Mouse (Mus musculus) thymus, postnatal 25 days (tissue): ENCODE measurements around the gene Abat.

ENCODE experiments used
- DNase-seq: peaks from one replicate; pipeline ENCODE4 v3.0.0; 2022

The Abat gene

DNA sequence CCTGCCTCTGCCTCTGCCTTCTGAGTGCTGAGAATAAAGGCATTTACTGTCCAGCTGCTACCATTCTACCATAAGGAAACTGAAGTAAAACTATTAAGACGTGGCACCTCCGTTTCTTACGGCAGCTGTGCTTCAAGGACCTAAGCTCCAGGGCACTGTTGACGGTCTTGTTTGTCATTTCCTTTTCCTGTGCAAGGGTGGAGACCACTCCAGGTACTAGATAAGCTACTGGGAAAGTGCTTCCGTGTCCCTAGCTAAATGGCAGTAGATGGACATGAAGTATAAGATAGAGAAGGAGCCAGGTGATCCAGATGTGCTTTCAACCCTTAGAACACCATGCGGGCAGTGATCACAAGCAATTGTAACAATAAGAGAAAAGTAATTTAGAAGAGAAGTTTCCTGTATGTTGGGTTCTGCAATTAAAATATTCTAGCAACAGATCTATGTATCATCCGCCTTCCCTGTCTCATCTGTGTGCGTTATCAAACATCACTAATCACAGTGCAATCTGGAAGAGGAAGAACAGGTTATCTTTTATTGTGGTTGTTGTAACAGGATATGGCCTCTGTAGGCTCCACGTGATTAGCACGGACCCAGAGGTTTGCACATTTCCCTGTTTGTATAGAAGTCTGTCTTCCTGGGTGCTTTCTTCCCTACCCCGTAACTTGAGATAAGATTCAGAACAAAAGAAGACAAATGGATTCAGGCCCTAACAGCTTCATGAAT, 126.4 kb downstream of the Abat start:
- no peak for DNase-seq

DNA sequence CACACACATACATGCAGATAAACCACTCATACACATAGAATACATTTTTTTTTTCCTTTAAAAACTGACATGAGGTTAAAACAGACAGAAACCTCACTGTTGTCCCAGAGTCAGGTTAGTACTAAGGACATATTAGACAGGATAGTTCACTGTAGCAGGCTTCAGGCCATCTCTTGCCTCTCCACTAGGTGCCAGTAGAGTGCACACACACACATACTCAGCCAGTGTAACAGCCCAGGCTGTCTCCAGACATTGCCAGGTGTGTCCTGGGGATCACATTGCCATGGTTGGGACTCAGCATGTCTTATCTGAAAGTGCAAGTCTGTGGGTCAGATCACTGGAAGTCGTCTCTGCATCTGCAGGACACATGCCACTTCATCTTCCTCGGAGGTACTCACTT, 130.6 kb downstream of the Abat start:
- peak; percentile 56 for DNase-seq

DNA sequence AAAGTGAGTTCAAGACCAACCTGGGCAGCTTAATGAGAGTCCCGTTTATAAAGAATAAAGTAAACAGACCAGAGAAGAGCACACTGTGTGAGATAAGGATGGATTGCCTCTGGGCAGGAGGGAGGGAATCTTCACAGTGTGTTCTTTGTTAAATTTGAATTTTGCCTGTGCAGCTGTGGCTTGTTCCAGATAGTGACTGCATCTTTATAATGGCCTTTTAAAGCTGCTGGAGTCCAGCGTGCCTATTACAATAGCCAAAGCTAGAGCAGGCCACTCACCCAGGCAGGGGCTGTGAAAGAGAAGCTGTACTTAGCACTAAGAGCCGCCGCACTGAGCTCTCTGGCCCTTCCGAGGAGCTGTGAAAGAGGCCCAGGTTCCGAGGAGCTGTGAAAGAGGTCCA, 132.3 kb downstream of the Abat start:
- no peak for DNase-seq

DNA sequence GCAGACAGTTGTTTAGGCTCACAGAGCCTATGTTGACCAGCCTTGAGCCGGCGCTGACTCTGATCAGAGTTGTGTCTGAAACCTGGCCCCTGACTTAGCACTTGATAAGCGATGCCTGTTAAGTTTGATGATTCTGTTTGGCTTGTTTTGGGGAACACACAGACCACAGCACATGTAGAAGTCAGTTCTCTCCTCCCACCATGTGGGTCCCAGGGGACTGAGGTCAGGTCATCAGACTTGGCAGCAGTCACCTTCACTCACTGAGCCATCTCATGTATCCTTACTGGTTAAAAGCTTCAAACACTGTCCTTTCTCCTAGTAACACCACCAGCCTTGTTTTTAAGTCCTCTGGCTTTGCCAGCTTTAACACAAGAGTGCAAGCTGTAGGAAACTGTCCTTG, 136.8 kb downstream of the Abat start:
- DNase-seq: no peak

DNA sequence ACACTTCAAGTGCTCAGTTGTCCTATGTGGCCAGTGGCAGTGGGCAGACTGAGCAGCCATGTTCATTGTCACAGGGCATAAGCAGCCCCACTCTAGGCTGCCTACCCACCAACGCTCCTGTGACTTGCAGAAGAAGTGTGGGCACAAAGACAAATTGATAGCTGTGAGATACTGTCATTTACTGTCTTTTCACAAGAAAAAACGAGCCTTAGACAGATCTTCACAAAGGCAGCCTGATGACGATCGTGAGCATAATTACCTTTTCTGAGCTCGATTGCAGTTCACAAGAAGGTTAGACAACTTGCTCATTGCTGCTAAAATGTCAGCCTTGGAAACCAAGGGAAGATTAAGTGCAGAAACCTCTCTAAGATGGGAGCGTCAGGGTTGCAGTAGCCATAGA, 141.9 kb downstream of the Abat start:
- DNase-seq: no peak

DNA sequence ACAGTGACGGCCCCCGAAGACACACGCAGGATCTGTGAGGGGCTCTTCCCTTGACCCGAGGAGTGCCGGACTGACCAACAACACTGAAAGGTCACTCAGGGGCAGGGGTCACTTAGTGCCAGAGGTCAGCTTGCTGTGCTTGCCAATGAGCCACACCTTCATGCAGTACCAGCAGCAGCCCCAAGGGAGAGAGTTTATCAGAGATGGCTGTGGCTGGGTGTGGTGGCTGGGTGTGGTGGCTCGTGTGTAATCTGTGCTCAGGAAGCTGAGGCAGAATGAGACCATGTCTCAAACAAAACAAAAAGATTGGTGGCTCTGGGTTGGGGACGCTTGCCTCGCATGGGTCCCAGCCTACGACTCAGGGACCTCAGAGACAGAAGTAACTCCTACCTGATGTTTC, 142.4 kb downstream of the Abat start:
- DNase-seq: no peak

DNA sequence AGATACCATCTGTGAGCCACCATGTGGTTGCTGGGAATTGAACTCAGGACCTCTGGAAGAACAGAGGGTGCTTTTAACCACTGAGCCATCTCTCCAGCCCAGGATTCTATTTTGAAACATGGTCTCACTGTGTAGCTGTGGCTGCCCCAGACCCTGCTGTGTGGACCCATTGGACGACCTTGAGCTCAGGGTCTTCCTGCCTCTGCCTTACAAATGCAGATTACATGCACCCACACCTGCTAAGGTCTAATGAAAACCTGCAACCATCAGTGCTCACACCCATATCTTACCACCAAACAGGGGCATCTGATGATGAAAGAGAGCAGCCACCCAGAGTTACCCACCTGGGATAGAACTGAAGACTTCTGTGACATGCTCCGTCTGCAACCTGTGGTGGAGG, 143.0 kb downstream of the Abat start:
- DNase-seq: no peak

DNA sequence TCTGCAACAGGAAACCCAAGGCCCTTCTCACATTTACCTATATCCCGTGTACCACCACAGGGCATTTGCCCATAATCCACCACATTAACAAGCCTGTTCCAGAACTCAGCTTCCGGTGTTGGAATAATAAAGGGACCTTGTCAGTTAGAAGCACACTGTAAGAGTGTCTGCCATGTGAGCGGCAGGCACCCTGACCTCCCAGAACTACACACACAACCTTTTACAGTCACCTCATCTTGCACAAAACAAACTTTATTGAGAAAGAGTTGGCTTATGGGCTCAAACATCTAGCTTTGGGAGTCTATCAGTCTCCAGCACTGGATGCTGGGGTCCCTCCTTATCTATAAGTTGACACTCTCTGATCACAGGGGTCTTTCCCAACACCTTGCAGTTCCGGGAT, 145.1 kb downstream of the Abat start:
- DNase-seq: no peak

DNA sequence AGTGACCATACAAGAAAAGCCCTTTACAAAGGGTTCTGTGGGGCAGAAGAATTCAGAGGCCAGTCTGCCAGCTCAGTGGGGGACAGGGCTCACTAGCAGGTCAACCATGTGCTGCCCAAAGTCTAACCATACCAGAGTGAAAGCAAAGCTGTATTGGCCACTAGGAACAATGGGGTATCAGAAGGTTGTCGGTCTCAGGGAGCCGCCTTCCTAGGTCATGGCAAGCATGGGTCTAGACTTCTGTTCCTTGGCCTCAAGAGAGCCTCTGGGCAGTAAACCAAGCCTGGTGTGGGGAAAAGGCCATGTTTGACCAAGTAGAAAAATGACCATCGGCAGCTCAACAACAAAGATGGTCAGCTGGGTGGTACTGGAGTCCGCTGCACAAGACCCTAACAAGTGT, 145.5 kb downstream of the Abat start:
- DNase-seq: no peak

DNA sequence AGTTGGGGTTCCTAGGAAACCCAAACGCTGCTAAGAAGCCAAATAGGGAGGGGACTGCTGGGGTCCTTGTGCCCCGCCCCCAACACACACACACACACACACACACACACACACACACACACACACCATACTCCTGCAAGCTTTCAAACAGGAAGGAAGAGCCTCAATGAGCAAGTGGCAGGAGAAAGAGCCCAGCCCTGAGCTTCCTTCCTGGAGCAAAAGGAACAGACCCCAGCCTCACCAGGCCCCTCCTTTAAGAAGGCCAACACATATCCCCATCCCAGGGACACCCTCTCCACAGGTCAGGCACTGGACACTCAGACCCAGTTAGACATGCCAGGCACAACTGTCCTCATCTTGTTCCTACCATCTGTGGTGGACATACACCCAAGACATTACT, 149.8 kb downstream of the Abat start:
- no peak for DNase-seq

DNA sequence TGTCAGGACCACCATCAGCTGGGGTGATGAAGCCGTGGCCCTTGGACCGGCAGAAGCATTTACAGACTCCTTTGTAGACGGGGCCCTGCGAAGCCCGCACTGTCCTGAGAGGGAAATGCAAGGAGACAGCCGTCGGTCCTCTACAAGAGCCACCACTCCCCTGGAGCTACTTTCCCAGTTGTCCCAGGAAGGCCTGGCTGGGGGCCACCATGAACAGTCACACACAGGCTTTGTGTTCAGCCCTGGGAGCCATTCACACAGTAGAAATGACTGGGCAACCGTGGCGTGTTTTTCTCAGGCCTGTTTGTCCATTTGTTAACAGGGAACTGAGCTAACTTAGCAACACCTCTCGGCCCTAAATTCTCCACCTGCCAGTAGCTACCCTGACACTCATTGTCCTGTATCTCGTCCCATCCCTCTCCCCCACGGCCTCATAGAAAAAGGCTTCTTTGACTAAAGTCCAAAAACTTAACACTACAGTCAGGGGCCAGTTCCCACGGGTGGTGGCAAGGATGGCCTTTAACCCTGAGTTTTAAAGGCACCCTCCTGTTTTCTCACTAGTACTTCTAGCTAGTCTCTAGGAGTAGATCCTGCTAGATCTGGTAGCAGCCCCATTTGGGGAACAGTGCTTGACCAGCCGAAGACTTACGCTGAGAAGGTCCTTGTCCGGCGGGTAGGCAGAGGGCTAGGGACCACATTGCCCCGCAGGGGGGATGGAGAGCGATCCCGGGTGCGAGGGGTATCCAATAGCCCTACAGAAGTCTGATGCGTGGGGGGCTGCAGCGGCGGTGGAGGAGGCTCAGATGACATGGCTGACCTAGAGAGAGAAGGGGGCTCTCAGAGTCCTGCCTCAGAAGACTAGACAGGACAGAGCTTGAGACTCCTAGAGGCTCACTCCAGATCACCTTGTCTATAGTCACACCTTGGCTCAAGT, 150.6 kb downstream of the Abat start:
- DNase-seq: no peak

DNA sequence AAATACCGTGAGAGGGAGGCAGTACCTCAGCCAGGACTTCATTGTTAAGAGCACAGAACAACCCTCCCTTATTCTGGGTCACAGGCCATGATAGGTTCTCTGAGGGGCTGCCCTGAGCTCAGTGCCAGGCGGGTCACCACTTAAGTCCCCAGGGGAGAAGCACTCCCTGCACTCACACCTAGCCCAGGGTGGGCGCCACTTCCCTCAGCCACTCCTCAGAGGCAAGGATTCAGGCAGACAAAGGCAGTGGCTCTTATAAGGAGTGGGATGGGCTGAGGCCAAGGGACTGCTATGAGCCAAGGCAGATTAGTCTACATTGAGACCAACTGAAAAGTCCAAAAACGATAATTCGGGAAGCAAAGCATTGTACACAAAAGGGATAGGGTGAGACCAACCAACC, 152.1 kb downstream of the Abat start:
- DNase-seq: no peak

DNA sequence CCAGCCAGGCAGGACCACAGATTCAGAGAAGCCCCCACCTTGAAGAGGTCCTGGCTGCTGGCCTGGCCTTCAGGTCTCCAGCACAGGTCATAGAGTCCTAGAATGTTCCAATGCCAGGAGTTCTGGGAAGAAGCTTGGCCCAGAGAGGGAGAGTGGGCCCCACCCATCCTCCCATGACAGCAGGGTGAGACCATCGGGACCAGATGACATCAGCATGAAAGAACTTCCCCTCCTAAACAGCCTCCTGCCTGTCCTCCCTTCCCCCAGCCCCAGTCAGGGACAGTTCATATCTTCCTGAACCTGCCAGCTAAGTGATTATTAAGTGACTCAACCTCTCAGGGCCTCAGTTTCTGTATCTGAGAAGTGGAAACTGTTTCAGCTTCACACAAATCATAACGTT, 153.2 kb downstream of the Abat start:
- DNase-seq: no peak

DNA sequence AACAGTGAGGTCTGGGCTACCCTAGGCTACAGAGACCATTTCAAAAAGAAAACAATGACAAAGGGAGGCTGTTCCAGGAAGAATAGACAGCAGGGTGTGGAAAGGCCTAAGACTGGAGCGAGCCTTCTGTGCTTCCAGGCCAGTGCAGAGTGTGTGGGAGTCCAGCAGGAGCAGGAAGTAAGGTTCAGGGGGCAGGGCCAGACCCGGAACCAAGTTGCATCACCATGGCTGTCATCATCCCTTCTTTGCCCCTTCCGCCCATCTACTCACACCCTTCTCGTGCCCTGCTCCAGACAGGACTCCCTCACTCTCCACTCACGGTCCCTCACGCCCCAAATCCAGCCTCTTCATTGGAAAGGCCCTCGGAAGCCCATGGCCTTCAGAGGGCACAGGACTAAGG, 154.0 kb downstream of the Abat start:
- DNase-seq: no peak

DNA sequence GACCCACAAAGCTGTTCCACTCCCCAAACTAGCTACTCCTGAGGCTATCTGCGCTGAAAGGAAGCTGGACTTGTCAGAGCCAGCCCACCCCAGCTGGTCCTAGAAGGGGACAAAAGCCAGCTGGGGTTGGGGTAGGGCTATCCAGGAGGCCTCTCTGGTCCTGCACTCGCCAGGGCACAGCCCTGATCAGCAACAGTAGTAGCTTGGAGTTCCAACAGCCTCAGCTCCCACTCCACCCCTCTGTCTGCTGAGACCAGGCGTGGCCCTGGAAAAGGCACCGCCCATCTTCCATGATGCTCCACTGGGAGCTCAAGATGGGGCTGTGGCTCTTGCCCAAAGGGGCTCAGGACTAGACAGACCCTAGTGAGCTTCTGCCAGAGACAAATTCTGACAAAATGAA, 154.6 kb downstream of the Abat start:
- no peak for DNase-seq

DNA sequence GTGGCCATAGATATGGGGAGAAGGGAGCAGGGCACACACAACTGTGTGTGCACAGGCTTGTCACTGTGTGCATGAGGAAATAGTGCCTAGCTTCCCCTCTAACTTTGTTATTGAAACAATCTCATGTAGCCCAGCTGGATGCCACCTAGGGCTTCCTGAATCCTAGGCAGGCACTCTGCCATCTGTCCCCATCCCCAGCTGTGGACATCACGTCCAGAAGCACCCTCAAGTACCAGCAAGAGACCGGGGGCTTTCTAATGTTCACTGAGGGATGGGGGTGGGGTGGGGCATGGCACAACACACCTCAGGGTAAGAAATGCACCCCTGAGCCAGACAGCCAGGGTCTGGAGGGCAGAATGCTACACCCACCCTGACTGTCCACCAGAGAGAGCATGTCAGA, 155.2 kb downstream of the Abat start:
- no peak for DNase-seq

DNA sequence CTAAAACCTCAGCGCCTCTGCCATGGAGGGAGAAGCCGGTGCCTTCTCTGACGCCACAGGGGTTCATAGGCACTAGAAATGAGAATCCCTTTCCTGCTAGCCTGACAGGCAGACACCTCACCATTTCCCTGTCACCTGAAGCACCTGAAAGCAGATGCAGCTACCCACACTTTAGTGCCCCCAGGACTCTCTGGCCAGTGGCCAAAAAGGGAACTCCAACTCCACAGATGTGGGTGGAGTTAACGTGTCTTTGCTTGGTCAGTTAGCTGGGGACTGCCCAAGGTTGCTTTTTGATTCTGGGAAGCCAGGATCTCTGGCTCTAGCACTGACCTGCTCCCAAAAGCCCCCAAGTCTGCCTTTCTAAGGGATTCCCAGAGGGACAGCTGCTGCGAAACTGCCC, 156.2 kb downstream of the Abat start:
- DNase-seq: no peak

DNA sequence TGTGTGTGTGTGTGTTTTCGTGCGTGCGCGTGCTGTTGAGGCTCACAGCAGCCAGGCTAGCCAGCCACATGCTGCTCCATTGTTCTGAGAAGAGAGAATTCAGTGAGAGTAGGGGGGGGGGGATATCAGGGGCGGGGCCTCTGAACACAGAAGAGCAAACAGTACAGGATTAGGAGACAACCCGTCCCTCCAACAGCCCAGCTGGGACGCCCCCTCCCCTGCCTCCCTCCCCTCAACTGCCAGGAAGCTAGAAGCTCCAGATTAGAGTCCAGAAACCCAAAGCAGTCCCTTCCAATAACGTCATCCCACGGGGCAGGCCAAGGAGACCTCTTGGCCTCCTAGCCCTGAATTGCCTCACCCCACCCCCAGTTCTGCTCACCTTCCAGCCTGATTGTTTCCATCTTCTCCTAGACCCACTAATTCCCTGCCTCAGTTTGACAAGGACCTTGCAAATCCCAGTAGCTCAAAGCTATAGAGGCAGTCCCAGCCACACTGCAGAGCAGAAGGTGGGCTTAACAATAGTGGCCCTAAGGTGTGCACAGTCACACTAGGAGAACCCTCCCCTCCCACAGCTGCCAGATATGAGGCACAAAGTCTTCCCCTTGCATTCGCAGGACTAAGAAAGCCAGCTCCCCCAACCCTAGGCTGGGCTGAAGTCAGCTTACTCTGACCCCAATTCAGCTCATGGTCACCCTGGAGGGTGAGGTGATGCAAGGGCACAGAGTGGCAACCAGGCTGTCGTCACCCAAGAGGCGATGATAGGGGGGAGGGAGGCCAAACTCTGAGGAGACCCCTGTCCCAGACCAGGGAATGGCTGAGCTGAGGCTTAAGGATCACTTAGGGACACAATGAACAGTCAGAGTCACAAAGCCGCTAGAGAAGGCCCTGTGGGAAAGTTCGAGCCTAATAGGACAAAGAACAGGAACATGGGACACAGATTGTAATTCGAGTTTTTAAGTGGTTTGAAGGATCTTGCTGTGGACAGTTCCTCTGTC, 157.1 kb downstream of the Abat start:
- DNase-seq: no peak
